Mouse (Mus musculus) ovary, adult 18-20 months (tissue): ENCODE measurements around the gene Fam217a.
"Not testable (repeated sequence)": the region's sequence is repeated elsewhere in the genome, so short reads cannot be mapped to it uniquely, and the experiment has no call there.

Source experiments
- DNase-seq: peaks from one replicate; pipeline ENCODE4 v3.0.0; 2022; ENCODE audit warnings: low spot score, mixed read lengths

The Fam217a gene

DNA sequence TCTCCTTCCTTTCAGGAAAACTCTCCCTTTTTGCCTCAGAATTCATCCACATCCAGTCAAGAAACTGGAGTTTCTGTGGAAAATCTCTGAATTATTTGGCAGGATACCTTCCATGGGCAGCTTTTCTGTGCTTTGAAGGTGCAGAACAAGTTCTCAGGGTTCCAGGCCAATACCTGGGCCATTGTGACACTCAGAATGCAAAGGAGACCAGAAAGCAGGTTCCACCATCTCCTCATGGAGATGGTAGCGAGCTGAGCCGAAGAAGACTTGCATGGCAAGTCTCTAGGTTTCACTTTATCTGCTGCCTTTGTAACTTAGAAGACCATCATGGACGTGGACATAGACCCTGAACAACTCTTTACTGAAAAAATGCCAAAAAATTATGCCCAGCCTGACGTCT lies at the start of gene Fam217a, which contains the start of gene 4933417A18Rik:
TSS of gene Fam217a (minus strand) at position 101 of the 400 bp plus-strand sequence.
TSS of gene 4933417A18Rik (plus strand) at position 200 of the 400 bp plus-strand sequence.
- DNase-seq: no peak

DNA sequence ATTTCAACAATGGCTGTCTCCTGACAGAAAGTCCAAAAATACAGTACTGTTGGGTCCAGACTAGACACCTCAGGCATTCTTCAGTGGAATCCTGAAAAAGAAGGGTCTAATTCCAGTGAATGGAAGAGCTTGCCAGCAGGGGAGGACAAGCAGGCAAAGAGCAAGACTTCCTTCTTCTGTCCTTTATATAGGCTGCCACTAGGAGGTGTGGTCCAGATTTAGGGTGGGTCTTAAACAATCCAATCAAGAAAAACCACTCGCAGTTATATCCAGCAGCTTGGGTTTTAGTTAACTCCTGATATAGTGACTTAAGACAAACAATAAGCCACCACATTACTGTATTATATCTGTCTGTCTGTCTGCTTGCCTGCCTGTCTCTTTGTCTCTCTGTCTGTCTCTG lies 49.7 kb upstream of the Fam217a start:
- DNase-seq: no peak

DNA sequence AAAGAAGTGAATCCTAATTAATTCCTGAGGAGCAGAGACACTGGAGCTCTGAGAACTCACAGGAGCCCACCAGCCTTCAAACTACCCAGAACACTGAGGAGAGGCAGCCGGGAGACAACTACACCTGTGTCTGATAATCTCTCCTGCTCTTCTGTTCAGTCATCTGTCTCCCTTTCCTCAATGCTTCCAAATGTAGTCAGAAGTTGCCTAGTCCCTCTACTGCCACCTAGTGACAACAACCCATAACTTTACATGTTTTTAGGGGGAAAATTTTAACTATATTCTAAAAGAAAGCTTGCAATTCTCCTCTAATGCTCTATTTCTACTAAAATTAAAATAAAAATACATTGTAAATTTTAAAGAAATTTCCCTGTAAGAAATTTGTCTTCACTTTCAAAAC lies 49.0 kb upstream of the Fam217a start:
- DNase-seq: no peak

DNA sequence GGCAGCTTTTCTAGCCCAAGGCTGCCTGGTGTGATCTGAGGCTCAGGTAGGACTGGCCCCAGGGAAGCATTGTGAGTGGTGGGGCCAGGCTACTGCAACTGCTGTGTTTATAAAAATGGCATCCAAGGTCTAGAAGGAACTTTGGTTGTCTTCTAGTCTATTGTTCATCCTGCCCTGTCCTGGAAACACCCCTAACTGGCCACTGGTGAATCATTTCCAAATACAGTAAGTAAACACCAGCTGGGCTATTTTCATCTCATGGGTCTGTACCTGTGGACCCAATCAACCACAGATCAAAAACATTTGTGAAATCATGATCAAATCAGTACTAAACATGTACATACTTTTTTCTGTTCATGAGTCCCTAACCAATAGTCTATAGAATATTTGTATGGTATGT lies 48.3 kb upstream of the Fam217a start:
- DNase-seq: not testable (repeated sequence)

DNA sequence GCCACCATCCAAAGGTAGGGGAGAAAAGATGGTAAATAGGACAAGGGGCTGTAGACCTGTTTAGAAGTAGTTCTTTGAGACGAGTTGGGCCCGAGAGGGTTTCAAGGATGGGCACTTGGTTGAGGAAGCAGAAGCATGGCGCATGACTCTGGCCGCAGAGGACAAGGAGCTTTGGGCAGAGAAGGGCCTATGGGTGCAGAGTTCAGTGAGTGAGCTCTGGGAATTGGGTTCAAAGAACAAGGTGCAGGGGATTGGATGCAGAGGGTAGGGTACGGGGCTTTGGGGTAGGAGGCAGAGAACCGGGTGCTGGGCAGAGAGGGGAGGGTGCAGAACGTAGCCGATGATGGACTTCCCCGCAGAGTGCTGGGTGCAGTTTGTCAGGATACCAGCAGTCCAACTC lies 41.5 kb upstream of the Fam217a start:
- not testable (repeated sequence) for DNase-seq

DNA sequence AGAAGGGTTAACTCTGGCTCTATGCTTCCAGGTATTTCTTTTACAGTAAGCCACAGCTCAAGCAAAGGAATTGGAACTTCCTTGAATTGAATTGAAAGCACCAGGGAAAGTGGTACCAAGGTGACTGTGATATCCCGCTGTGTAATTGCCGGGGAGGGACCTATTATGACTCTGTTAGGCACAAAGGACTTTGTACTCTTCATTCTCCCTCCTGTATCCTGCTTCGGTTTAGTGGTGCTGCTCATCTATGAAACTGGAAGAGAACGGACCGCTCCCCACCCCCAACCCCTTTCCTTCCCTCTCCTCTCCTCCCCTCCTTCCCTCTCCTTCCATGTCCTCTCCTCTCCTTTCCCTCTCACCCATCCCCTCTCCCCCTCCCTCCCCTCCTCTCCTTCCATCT lies 40.8 kb upstream of the Fam217a start:
- no peak for DNase-seq

DNA sequence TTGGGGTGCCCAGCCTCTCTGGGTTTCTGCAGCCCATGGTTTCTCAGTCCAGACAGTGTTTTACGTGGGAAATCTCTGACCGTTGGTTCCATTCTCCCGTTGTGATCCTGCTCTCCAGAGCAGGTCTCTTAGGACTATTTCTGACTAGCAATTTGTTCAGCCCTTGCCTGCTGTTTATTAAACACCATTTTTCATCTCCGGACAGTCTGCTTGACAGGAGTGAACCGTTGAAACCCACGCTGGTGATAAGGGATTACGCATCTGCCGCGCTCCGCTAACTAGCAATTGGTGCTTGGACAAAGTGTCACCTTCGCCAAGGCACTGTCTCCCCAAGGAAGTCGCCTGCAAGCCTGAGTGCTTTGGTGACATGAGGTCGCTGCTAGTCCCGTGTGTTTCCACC lies 40.3 kb upstream of the Fam217a start:
- DNase-seq: no peak

DNA sequence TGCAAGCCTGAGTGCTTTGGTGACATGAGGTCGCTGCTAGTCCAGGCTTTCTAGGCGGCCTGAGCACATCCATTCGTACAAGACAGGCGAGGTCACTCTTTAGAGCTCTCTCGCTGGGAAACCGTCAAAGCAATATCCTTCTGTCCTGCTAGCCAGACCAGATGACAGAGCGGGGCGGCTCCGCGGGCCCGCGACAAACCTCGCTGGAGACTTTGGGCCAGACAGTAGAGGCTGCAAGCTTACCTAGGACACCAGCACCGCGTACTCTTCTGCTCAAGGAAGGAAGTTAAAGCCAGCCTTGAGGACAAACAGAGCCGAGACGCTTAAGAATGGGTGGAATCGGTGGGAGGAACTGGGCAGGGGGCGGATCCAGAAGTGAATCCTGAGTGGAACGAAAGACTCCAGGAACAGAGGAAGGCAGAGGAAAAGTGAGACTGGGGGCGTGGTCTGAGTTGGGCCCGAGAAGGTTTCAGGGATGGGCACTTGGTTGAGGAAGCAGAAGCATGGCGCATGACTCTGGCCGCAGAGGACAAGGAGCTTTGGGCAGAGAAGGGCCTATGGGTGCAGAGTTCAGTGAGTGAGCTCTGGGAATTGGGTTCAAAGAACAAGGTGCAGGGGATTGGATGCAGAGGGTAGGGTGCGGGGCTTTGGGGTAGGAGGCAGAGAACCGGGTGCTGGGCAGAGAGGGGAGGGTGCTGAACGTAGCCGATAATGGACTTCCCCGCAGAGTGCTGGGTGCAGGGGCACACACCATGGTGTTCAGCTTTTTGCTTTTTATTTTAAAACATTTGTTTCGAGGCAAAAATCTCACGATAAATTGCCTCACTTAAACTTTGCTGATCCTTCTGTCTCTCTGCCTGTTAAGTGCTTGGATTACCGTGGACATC lies 39.6 kb upstream of the Fam217a start, which contains the start of gene Eci3:
TSS of gene Eci3 (minus strand) at position 300 of the 887 bp plus-strand sequence.
- DNase-seq: peak; percentile 60

DNA sequence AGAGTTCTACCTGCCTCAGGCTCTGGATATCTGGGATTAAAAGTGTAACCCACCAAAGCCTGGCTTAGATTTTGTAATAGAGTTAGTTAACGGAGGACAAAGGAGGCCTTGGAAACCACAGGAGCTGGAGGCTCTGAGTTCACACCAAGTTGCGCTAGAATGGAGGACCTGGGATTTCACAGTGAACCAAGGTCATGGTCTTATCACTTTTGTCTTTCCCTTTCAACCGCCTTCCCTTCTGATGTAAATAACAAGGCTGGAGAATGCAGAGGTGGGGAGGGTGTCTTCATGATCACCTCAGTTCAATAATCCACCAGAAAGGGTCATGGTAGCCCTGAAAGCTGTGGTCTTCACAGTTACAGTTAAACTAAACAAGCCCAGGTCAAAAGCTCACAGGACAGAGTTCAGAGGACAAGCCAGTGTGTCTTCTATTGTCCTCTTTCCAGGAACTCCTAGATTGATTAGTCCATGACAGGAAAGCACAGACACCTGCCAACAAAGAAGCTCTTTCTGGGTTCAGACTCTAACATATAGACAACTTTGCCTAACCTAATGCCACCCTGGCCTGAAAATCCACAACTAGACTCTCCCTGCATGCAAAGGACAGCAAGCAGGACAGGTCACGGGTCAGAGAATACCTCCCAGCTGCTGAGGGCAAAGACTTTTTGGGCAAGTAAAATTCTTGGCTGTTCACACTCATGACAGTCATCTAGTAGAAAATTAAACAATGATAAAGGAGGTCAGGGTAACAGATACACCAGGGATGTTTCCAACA lies 37.1 kb upstream of the Fam217a start:
- no peak for DNase-seq

DNA sequence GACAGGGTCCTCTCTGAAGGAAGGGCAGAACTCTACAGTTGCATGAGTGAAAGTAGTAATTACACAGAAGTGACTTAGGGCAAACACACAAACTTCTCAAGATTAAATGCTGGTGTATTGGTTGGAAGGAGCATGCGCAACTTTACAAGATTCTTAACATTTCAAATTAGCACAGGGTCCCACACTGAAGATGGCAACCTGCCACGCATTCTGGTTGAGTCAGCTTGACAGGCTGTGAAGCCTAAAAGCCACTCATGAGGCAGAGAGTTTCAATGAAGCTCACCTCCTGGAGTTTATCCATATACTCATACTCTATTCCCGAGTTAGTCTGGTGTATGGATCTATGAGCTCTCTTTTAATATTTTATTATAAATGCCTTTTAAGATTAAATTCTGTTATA lies 34.0 kb upstream of the Fam217a start:
- not testable (repeated sequence) for DNase-seq

DNA sequence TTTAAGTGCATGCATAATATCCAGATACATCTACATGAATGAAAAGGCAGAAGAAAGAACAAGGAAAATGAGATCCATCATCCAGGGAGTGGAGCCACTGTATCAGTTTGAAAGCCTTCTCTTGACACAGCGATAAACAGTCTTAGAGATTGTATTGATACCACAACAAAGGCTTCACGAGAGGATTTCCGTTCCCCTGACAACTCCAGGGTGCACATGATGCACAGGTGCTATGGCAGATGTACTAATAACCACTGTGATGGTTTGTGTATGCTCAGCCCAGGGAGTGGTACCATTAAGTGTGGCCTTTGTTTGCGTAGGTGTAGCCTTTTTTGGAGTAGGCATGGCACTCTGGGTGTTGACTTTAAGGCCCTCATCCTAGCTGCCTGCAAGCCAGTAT lies 32.8 kb upstream of the Fam217a start:
- DNase-seq: no peak

DNA sequence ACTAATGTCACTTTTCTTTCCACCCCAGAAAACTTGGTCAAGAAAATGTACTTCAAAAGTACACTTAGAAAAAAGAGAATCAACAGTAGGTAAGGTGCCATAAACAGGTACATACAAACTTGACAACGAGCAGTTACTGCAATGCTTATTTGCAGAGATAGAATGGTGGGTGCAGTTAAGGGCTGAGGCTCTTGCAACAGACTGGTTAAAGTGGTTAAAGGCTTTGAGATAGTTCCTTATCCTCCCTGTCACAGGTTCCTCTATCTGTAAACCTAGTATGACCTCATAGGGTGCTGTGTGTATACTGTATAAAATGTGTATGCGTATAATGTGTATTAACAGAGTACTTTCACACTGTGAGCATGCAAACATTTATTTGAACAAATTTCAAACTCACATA lies 27.3 kb upstream of the Fam217a start:
- DNase-seq: not testable (repeated sequence)

DNA sequence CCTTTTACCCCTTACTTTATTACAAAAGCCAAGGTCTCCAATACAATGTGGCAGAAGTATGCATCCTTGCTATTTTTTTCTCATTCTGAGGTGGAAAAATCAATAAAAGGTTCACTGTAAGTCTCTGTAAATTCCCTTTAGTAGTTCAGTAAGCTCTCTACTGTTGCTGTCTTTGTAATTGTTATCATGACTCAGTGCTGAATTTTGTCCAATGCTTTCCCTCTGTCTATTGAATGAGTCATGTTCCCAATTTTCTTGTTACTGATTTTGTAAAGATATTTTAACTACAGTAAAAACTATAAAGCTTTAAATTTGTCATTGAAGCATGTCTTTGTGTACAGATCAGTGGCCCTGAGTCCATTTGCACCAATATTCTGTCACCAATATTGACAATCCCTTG lies 18.3 kb upstream of the Fam217a start:
- no peak for DNase-seq

DNA sequence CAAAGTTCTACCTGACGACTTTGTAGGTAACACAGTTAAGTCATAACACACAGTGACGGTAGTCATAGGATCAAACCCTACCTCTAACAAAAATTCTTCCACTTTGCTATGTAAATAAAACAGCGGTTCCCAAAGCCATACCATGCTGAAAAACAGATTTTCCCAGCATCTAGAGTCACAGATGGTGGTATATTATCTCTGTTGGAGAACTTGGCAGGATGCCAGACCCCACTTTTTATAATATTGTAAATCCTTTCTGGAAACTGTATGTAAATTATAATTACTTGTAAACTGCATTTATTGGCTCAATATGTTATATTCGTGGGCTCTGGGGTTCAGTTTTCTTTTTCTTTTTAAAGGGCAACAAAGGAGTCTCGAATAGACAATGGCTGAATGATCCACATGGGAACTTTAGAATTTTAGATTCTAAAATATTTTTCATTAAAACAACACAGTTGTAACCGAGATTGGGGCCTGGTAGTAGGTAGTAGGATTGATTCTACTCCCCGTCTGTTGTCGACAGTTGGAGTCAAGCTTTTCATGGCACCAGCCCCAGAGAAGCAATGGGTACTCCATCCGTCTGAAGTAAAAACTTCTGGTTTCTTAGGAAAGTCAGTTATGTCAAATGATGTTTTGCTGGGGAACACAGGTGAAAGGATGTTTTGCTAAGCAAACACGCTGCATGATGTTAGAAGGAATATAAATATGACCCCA lies 11.0 kb upstream of the Fam217a start:
- DNase-seq: no peak

DNA sequence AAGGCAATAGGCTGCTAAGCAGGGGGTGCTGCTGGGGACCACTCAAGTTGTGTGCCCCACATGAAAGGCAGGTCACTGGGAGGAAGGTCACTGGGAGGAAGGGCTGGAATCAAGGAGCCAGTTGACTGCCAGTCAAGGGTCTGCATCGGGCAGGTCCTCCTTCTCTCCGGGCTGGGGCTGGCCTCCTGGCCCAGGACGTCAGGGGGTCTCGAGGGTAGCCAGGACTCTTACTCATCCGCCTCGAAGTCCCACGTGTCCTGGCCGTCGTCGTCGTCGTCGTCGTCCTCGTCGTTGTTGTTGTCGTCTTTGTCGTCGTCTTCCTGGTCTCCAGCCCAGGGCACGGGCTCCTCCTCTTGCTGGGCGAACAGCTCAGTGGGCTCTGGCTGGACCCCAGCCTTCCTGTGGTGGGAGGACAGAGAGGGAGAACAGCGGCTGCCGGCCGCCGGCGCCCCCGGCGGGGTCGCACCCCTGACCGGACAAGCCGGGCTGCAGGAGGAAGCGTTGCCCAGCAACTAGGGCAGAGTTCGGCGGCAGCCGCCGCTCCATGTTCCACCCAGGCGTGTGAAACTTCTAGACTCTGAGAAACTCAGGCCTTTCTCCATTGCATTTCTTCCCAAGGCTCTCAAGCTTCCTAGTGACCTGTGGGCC lies 7.5 kb downstream of the Fam217a start:
- no peak for DNase-seq

DNA sequence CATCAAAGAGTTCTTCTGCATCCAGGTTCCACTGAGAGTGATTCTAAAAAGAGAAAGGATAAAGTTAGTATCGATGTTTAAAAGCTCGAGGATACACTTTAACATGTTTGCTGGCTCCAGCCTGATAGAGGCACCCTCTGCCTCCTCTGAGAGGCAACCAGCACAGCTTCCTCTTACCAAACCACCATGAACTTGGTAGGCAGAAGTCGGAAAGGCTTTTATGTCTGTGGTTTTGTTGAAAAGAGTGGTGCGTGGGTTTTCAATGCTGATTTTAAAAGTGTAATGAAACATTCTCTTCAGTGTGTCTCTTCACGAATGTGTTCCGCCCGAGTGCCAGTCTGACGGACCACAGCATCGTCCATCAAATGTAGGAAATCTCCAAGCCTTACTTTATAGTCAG lies 9.5 kb downstream of the Fam217a start:
- no peak for DNase-seq

DNA sequence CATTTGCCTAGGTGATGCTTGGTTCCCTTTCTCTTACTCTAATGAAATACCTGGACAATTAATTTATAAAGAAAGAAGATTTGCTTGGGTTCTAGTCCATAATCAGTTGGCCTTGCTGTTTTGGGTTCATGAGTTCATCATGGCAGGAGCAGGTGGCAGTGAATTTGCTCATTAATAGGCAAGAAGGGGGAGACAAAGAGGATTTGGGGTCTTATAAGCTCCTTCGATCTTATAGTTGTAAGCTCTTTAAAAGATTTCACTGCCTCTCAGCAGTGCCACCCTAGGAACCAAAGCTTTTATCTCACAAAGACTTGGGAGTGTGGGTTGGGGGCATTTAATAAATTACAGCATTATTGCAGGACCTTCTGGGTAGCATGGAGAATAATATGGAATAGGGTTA lies 31.2 kb downstream of the Fam217a start:
- no peak for DNase-seq

DNA sequence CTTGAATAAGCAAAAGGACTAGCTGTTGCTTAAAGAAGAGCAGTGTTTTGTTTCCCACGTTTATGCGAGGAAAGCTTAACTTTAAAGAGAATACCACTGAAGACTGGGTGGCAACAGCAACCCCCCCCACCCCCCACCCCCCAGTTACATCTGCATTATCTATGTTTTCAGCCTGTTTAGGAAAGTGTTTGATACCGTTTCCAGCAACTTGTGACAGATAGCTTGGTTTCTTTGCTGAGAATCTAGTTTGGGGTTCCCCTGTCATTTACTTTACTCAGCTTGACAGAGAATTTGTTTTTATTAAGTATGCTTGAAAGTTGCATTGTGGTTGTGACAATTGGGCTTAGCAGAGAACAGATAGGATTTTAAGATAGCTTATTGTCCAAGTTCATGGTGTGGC lies 47.6 kb downstream of the Fam217a start:
- no peak for DNase-seq

DNA sequence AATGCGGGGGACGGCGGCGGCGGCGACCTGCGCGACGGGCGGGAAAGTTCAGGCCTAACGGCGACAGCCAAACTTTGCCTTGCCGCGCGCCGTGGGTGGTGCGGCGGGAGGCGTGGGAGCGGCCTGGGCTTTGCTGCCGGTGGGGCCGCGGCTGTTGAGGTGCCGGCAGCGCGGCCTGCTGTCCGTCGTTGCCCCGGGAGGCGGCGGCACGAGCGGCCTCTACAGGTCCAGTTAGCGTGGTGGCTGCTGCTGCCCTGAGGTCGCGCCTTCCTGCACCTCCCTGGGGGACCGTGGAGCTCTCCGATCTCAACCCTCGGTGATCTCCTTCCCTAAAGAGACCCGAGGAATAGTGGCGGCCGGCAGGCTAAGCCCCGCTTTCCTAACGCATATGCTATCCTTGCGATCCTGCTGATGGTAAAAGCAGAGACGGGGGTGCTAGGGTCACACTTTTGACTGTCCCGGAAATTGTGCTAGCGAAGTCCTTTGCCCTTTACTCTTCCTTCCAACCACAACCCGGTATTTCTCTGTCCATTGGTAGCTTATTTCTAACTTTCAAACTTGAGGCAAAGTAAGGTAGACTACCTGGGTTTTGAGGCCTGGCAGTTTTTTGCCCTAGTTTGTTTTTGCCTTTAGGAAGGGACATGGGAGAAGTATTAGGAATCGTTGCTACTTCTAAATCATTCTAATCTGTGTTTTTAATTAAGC lies 48.2 kb downstream of the Fam217a start:
- peak; percentile 38 for DNase-seq

DNA sequence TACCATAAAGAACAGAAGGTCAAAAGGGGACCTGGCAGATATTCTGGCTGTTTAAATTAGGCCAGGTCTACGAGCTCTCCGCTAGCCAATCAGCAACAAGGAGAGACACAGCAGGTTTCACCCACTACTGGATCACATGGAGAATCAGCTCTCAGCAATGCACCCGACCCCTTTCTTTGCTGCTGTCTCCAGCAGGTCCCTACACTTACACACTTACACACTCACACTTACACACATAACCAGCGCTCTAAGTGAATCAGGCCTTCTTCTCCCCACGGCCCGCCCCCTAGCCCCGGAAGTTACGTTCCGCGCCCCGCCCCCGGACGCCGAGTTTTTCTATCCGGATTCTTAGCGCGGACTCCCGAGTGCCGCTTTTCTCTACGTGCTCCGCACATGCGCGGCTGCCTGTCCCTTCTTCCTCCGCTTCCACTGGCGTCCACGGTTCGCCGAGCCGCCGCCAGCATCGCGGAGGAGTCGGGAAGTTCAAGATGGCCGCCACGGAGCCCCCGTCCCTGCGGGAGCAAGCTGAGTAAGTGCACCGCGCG lies 48.9 kb downstream of the Fam217a start, which contains the start of gene Prpf4b:
TSS of gene Prpf4b (plus strand) at position 137 of the 545 bp plus-strand sequence.
- peak; percentile 87 for DNase-seq

DNA sequence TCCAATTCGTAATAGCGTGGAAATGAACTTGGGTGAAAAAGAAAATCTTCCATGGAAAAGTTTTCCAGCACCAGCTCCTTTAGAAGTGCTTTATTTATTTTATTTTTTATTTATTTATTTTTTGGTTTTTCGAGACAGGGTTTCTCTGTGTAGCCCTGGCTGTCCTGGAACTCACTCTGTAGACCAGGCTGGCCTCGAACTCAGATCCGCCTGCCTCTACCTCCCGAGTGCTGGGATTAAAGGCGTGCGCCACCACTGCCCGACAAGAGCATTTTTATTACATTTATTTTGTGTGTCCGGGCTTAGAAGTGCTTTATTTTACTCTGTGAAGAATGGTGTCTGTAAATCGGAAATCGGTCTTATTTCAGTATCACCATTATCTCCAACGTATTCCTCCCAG lies 49.4 kb downstream of the Fam217a start:
- not testable (repeated sequence) for DNase-seq
